Mouse (Mus musculus) hematopoietic stem cell, adult 5-6 weeks (primary cell): ENCODE measurements around the gene Slc1a7. TPM values are rescaled to one million over a fixed set of nuclear protein-coding genes. Genes with fewer than 3 reads are reported as not detected.

Source experiments
- ATAC-seq, 2 experiments: fragments of 125-278 bp in 1 of 2; replicated peaks in 1 of 2; 2 replicates each; pipeline ENCODE4 v1.8.0; 2016 to 2017; ENCODE audit warnings: inconsistent platforms in 2 of 2, mild to moderate bottlenecking in 2 of 2, moderate number of reproducible peaks in 2 of 2, low read depth in 1 of 2, moderate TSS enrichment in 1 of 2; ENCODE audit not compliant: low FRiP score in 2 of 2, poor library complexity in 2 of 2, severe bottlenecking in 2 of 2, insufficient read depth in 1 of 2, low TSS enrichment in 1 of 2
- total RNA-seq: library from RNA; stranded (forward); fragments of 172-1452, 232-1000 nt; gene quantifications from 2 replicates; pipeline ENCODE4 v1.2.3, GENCODE M21; 2017

Gene Slc1a7
- total RNA-seq, 1 experiment from 2014 or later = not detected

DNA sequence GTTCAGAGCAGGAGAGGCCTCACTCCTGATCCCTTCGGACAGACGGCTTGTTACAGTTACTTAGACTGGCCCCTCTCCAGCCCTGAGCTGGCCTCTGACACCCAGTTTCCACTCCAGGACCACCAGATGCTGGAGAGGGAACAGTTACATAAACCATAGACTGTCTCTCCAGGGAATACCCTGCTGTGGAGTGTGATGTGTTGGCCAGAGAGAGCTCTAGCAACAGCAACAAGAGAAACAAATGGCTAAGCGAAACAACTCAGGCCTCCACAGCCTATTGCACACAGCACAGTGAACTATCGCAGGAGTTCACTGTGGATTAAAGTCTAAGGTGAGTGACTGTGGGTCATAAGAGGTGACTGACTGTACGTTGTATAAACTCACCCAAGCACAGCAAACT, 56.5 kb downstream of the Slc1a7 start:
- no peak for ATAC-seq

DNA sequence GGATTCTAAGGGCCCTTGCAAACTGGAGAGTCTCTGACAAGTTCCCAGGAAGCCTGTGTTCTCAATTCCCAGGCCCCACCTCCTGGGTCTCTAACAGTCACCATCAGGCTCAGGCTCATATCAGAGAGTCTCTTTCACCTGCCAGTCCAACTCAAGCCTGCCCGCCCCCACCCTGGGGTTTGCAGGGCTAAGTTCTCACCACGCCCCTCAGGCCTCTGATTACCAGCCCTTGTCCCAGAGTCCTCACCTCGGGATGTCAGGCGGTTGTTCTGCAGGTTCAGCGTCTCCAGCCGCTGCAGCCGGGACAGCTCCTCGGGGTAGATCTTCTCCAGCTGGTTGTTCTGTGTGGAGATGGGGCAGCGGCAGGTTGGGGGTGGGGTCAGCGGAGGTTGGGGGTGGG, 57.1 kb downstream of the Slc1a7 start:
- no peak for ATAC-seq

DNA sequence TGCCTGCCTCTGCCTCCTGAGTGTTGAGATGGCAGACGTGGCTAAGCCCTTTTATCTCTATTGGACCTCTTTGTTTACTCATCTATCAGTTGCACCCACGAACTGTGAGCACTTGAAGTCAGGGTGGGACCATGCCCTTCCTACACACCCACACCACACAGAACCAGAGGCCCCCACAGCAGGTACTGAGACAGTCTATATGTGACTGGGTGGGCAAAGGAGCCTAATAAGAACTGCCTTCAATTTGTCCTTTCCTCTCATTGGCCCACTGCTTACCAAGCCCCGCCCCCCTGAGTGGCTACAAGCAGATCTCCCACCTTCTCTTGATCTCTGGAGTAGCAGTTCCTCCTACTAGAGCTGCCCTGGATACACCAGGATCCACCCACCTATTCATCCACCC, 58.1 kb downstream of the Slc1a7 start:
- ATAC-seq = no peak

DNA sequence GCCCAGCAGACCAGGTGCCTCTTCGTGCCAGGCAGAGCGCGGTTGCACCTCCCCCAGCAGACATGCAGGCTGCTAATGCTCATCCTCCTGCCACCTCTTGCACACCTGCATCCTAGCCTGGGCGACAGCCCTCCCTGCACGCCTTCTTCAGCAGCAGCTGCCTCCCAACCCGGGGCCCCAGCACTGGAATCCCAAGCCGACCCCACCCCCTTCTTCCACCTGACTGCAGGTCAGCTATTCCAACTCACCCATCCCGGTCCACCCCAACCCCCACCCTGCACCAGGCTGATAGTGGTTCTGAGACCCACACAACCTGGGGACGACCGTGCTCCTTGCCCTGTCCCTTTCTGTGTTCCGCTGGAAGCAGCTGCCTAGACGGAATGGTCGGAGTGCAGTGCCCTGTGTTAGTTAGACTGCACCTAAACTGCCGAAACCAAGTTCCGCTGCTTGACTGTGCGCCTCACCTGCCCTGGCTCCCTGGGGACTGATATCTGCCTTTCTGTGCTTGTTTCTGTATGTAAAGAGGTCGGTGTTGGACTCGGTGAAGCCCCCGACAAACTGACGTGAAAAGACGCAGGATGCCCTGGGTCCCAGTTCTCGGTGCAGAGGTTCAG, 62.9 kb downstream of the Slc1a7 start:
- 0 out of 4 replicates have a peak, but pooled peaks of 1 of the 2 experiments have one; percentile 1 for ATAC-seq

DNA sequence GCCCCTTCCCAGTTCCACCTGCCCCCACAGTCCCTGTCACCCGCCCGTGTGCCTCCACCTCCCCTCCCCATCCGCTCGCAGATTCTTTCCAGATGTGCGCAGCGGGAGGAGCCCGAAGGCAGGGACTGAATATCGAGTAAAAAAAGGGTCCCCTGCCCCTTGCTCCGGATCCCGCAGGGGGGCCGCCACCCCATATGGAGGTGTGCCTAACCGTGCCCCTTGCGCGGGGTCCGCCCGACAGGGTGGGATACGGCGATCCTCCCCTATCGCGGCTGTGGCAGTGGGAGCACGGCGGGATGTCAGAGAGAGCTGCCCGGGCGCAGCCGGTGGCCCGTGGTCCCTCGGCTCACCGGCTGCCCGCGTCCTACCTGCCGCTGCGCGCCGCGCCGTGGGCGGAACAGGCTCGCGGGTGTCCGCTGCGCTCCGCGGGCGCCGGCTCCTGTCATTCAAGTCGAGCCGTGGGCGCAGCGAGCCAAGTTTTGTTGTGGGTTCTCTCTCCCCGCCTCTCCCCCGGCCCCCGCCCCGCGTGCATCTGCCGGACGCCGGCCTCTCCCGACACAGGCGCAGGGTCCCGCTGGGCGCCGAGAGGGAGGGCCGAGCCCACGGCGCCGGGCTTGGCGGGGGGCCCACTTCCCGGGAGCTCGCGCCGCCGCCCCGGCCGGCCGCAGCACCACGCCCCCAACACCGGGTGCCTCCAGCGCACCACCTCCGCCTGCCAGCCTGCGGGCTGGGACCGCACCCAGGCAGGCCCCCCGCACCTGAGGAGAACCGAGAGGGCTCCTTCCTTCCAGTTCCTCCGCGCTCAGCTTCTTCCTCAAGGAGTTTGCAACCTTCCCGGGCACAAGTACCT, 63.6 kb downstream of the Slc1a7 start:
- ATAC-seq = no peak; a peak in 1 of 4 replicates

DNA sequence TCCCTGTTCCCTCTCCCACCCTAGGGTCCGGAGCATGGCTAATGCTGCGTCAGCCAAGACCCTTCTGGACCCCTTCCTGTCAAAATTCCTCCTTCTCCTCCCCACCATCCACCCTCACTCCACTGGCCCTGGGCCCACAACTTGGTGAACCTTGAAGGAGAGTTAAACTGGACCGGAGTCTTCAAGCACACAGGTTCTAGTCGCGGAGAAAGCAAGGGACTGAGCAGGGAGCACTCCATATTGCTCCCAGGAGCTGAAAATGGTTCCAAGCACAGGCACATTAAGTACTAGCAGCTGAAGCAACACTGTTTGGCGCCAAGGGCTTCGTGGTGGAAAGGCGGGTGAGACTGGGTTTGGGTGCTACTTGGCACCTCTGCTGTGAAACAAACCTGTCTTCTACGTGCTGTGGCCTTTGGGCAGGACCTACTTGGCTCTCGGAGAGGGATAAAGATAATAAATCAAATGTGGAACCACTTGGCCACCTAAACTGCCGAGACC, 64.3 kb downstream of the Slc1a7 start:
- ATAC-seq = no peak

DNA sequence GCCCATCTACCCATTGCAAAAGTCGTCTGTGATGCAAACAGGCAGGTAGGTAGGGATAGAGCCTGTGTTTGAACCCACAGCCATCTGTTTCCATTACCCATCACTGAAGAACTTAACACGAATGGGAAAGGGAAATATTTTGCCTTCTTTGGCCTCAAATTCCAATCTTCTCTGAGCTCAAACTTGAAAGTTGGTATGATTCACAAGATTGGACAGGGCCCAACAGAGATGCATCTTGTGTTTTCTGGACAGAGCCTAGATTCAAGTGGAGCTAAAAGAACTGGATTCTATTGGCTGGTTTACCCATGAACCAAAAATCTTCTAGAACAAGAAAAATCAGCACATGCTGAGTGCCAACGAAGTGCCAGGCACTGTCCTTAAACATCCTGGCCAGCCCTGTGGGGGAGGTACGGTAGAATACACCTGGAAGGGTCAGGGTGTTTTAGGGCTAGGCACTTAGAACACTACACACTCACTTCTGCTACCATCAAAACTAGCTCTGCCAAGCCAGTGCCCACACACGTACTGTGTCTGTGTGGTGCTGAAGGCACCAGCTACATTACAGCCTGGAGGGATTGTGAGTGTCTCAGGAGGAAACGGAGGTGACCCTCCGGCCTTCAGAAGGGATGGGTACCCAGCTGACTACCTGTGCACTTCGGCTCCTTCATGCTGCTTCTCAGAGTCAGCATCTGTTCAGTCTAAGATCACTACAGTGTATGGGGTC, 65.1 kb downstream of the Slc1a7 start:
- ATAC-seq = no peak

DNA sequence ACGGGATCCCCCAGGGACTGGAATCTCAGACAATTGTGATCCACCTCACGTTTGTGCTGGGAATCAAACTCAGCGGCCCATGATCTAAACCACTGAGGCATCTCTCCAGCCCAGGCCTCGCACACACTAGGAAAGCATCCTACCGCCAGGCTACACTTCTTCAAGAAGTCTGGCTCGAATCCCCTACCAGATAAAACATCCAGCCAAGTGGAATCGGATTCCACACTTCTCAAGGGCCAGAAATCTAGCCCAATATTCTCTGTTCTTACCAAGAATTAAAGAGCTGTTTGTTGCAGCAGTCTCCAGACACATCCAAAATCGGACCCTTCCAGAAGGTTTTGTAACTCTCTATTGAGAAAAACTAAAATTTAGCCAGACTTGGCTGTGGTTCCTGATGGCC, 68.9 kb downstream of the Slc1a7 start:
- no peak for ATAC-seq

DNA sequence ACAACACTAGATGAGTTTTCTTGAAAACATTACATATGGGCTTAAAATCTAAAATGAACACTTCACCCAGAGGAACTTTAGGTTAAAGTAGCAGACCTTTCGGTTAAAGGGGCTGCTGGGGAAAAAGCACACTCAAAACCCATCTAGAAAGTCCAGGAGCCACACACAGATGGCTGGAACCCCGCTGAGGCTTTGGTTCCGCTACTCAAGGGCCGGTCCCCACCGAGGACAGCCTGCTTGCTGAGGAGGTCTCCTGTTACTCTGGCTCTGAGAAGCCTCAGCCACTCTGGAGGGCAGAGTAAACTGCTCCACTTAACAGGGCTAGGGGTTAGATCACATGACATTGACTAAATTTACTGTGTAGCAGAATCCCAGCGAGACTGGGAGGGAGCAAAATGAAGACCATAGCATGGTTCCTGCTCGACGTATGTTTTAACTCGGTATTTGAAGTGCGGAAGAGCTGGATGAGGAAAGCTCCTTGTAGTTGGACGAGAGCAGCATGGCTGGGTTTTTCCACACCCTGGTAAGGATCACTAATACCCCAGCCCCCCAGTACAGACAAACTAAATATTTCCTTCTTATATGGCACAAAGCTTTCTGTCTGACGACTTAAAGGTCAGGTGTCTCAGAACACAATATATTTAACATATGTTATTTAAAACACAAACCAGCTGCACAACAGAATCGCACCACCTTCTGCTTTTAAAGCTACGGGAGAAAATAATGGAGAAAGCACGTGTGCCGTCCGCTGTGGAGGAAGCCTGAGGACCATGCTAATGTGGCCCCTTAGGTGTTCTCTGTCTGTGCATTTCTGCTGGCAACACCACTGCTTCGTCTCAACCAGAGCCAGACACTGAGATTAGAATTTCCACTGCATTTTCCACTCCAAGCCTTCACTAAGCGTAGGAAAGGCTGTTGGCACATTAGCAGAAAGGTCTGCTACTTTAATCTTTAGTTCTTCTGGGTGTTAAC, 77.3 kb downstream of the Slc1a7 start:
- ATAC-seq = no peak

DNA sequence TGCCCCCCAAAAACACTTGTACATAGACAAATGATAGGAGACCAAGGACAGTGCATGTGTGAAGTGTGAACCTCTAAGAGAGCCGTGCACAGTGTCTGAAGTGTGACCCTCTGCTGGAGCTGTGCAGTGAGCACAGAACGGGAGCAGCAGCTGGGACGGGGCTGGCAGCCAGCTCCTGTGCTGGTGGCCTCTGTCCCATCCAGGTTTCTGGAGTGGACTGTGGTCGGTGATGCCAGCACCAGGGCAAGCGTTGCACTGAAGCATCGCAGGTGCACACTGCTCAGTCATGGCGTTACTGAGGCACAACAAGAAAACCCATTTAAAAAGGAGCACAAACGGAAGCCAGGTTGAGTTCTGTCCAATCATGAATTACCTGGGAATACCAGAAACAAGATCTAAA, 78.0 kb downstream of the Slc1a7 start:
- ATAC-seq = no peak

DNA sequence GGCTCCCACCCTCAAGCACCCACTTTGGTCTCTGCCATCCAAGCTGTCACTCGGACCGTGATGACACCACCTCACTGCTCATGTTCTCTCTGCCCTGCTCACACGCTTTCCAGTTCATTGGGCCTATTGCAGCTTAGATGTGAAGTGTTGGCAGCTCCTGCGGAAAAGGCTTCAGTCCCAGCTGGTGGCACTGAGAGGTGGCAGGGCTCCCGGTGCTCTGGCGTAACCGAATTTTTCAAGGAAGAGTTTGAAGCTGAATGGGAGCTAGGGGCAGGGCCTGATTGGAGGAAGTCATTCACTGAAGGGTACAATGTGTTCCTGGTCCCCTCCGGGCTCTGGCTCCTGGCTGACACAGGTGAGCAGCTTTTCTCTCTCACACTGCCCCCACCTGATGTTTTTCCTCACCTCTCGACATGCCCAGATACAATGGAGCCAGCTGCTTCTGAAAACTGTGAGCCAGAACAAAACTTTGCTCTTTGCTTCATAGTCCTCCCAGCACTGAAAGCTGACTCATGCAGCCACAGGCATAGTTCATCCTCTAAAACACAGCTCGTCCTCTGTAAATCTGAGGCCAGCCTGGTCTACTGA, 83.6 kb downstream of the Slc1a7 start:
- no peak for ATAC-seq

DNA sequence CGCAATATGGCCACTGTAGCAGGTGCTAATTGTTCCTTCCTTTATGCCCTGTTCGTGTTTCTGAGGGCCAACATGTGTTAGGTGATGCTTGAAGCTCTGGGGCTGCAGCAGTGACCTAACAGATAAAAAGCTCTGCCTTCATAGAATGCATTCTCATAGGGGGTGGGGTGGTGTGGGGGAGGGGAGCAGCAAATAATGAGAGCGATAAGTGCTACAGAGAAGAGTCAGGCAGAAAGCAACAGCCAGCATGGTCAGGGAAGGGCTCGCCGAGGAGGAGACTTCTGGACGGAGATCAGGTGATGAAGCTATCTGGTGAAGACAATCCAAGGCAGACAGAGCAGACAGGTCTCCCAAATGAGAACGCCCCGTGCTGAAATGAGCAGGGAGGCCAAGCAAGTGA, 84.5 kb downstream of the Slc1a7 start:
- no peak for ATAC-seq

DNA sequence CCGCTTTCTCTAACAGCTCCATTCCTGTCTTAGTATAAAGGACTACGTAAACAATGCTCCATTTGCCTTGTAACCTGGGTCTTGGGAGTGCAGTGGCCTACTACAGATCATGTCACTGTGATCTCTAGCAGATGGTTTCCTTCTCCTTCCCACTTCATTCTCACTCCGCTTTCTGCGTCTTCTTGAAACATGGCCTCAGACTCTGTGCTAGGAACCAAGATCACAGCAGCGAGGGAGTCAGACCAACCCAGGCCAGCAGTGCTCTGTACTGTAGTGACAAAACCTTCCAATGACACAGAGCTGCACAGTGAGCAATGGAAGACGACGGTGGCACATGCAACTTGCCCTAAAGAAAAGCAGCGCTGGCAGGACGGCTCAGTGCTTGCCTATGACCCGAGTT, 87.7 kb downstream of the Slc1a7 start:
- ATAC-seq = no peak

DNA sequence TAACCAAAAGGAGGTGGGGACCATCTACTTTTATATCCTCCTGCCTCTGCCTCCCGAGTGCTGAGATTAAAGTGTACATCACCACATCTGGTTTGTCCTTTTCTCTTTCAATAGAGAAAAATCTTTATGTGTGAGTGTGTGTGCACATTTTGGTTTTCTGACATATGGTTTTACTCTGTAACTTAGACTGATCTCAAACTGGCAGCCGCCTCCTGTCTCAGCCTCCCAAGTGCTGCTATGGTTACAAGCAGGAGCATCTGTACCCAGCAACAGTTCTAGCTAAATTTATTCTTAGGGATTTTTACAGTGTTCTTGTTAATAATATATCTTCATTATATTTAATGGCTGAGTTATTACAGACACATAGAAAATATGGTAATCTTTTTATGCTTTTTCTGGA, 89.1 kb downstream of the Slc1a7 start:
- ATAC-seq = no peak

DNA sequence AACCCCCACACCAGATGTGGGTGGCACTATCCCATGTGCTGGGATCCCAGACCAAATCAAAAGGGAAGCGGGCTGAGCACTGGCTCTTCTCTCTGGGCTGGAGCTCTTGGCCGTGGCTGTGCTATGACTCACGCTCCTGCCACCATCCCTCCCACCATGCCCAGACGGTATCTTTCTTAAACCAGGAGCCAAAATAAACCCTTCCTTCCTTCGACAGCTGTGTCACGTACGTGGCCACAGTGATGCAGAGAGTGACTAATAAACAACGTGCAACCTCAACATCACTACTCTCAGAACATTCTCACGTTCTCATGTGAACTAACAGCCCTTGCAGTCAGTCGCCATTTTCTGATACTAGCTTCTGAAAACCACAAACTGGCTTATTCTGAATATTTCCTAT, 90.0 kb downstream of the Slc1a7 start:
- ATAC-seq = no peak

DNA sequence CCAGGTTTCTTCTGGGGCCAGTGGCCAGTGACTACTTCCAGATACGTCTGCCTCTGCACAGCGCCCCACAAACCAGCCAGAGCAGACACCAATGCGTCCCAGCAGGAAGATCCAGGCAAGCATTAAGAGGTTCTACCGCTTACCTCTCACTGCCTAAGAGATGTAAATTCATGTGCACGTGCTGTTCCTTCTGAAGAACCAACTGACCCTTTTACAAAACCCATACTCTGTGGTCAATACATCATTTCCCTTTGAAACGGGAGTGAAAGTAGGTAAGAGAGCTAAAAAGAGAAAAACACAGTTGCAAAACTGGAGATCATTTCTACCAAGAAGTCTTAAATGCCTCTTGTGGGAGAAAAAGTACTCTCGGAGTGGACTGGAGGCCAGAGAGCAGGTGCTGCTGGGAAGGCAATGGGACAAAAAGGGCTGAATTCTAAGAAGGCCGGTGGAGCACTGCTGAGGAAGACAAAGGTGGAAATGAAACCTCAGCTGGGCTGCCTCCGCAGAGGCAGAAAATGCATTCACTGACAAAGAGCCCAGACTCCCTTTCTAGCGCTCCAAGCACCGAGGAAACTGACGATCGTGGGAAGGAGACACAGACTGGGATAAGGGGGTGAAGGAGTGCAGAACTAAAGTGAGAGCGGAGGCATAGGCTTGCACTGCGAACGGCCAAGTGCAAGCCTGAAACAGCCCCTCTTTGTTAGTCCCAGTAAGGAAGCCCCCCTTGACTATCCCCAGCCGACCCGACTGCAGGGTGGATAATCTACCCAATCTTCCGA, 91.7 kb downstream of the Slc1a7 start:
- ATAC-seq = no peak
